Mouse (Mus musculus) bone marrow, adult 2 months (tissue): ENCODE measurements around the gene Rpl7a. TPM values are rescaled to one million over a fixed set of nuclear protein-coding genes. Genes with fewer than 3 reads are reported as not detected.

ENCODE experiments used
- H3K27ac ChIP-seq: fragments of 200-500 bp; 2 replicates; pipeline ENCODE4 v1.5.1; 2012; ENCODE audit warnings: low read depth, mild to moderate bottlenecking, control low read depth, inconsistent platforms, low read length; ENCODE audit not compliant: control insufficient read depth, poor library complexity, insufficient read depth
- H3K4me1 ChIP-seq: fragments of 200-500 bp; 2 replicates; pipeline ENCODE4 v1.6.1; 2011; ENCODE audit warnings: low read length; ENCODE audit not compliant: control insufficient read depth, insufficient read depth
- H3K4me3 ChIP-seq: fragments of 200-500 bp; replicated peaks from 2 replicates; pipeline ENCODE3; 2011; ENCODE audit warnings: mild to moderate bottlenecking, low read depth, low read length, control low read depth; ENCODE audit not compliant: control insufficient read depth
- CTCF ChIP-seq: fragments of 200-500 bp; IDR thresholded peaks from 2 replicates; pipeline ENCODE4 v1.5.1; 2011; ENCODE audit warnings: low read length, control low read depth; ENCODE audit not compliant: control insufficient read depth, insufficient read depth
- POLR2A ChIP-seq: fragments of 200-500 bp; IDR thresholded peaks from 2 replicates; pipeline ENCODE4 v1.6.1; 2011; ENCODE audit warnings: low read depth, mild to moderate bottlenecking, control low read depth, low read length, borderline replicate concordance; ENCODE audit not compliant: control insufficient read depth
- WGBS: fragments of 180-500 bp; shearing (Covaris S2); methylation state at CpG from one replicate; pipeline ENCODE4 v1.1.7; 2018; 5-methylcytosine and 5-hydroxymethylcytosine counted together
- polyA plus RNA-seq: library from polyadenylated mRNA; stranded (reverse); fragments of >200 nt; gene quantifications from 2 replicates; pipeline ENCODE4 v1.2.4, GENCODE M21; 2011; ENCODE audit warnings: low replicate concordance; ENCODE audit not compliant: missing spikeins, insufficient read depth, insufficient read length

Gene Rpl7a
- polyA plus RNA-seq, 1 experiment, result 199 TPM

GRCm38 (mm10) chr2:26920190-26920855 lies 9.8 kb downstream of the Rpl7a start:
- peaks cover 3% of the 10 kb centered on the region; the same call in 1 of the 2 replicates for H3K4me1 ChIP-seq
- no peak for TF ChIP-seq CTCF
- no peak for TF ChIP-seq POLR2A
- no peak overlapping the region for H3K27ac ChIP-seq
- 85% methylated on average over 6 of the region's 6 CpGs for WGBS
- H3K4me3 ChIP-seq, result no peak overlapping the region

GRCm38 (mm10) chr2:26921784-26922183 lies 11.2 kb downstream of the Rpl7a start:
- Histone ChIP-seq H3K27ac (no peak overlapping the region), H3K4me3 (no peak overlapping the region), H3K4me1 (peaks cover 3% of the 10 kb centered on the region; the same call in 1 of the 2 replicates)
- WGBS, result 73% methylated on average over 9 of the region's 9 CpGs
- no peak for TF ChIP-seq CTCF
- no peak for TF ChIP-seq POLR2A

GRCm38 (mm10) chr2:26927745-26928476 lies 17.3 kb downstream of the Rpl7a start:
- H3K27ac ChIP-seq, result no peak overlapping the region
- 87% methylated on average over 6 of the region's 6 CpGs for WGBS

GRCm38 (mm10) chr2:26930390-26930789 lies 19.8 kb downstream of the Rpl7a start:
- 6% methylated on average over 1 of the region's 1 CpGs for WGBS
- Histone ChIP-seq H3K4me1 (peaks cover 6% of the 10 kb centered on the region), H3K27ac (no peak overlapping the region), H3K4me3 (no peak overlapping the region)
- TF ChIP-seq POLR2A, result no peak
- peak; percentile 60 for TF ChIP-seq CTCF

More at GRCm38 (mm10) chr2:26927745-26928476, 17.3 kb downstream of the Rpl7a start:
- TF ChIP-seq POLR2A, result no peak
- TF ChIP-seq CTCF, result no peak
- no peak overlapping the region for H3K4me3 ChIP-seq
- no peaks in the 10 kb centered on the region; the same call in 1 of the 2 replicates for H3K4me1 ChIP-seq

- H3K4me3 ChIP-seq, result peak overlapping the region; percentile 96
- TF ChIP-seq POLR2A (peak; percentile 19; the same call in 1 of the 2 replicates), CTCF (no peak)
- H3K27ac ChIP-seq, result peak overlapping the region; percentile 96
- WGBS, result under 1% methylated on average over 45 of the region's 49 CpGs
- peaks cover 9% of the 10 kb centered on the region for H3K4me1 ChIP-seq
Observed at GRCm38 (mm10) chr2:26932473-26933303, 22.1 kb downstream of the Rpl7a start.

- Histone ChIP-seq H3K4me3 (peak within 1 kb of the TSS; percentile 96), H3K4me1 (peaks cover 9% of the 10 kb centered on the region), H3K27ac (peak within 1 kb of the TSS; percentile 96)
- TF ChIP-seq CTCF (no peak), POLR2A (peak; percentile 94; the same call in 1 of the 2 replicates)
- WGBS, result 1% methylated on average over 62 of the region's 70 CpGs
Observed at GRCm38 (mm10) chr2:26933304-26934055, 22.9 kb downstream of the Rpl7a start, which contains the start of the genes Surf4 and Stkld1. Surf4 (minus strand) TSS chr2:26933928. Stkld1 (plus strand) TSS chr2:26934047.

GRCm38 (mm10) chr2:26935286-26935685 lies 24.7 kb downstream of the Rpl7a start:
- no peak for TF ChIP-seq CTCF
- no peak for TF ChIP-seq POLR2A
- H3K4me1 ChIP-seq, result peaks cover 9% of the 10 kb centered on the region
- no peak overlapping the region for H3K4me3 ChIP-seq
- WGBS, result 1% methylated on average over 2 of the region's 2 CpGs
- no peak overlapping the region for H3K27ac ChIP-seq

- H3K4me1 ChIP-seq, result peaks cover 11% of the 10 kb centered on the region
- H3K4me3 ChIP-seq, result no peak overlapping the region
- WGBS, result 0% methylated on average over 1 of the region's 1 CpGs
- TF ChIP-seq POLR2A (no peak), CTCF (no peak)
- H3K27ac ChIP-seq, result no peak overlapping the region
Observed at GRCm38 (mm10) chr2:26936425-26936824, 25.9 kb downstream of the Rpl7a start.
